Mouse (Mus musculus) cerebellum, adult (tissue): ENCODE results near the gene Bcor.

ENCODE experiments used
- ATAC-seq: cut with Nextera tagmentation; 2 replicates; pipeline ENCODE4 v1.9.2; 2017; ENCODE audit warnings: mild to moderate bottlenecking, moderate library complexity, mixed read lengths; ENCODE audit not compliant: insufficient number of reproducible peaks, low FRiP score, low TSS enrichment

The Bcor gene

DNA sequence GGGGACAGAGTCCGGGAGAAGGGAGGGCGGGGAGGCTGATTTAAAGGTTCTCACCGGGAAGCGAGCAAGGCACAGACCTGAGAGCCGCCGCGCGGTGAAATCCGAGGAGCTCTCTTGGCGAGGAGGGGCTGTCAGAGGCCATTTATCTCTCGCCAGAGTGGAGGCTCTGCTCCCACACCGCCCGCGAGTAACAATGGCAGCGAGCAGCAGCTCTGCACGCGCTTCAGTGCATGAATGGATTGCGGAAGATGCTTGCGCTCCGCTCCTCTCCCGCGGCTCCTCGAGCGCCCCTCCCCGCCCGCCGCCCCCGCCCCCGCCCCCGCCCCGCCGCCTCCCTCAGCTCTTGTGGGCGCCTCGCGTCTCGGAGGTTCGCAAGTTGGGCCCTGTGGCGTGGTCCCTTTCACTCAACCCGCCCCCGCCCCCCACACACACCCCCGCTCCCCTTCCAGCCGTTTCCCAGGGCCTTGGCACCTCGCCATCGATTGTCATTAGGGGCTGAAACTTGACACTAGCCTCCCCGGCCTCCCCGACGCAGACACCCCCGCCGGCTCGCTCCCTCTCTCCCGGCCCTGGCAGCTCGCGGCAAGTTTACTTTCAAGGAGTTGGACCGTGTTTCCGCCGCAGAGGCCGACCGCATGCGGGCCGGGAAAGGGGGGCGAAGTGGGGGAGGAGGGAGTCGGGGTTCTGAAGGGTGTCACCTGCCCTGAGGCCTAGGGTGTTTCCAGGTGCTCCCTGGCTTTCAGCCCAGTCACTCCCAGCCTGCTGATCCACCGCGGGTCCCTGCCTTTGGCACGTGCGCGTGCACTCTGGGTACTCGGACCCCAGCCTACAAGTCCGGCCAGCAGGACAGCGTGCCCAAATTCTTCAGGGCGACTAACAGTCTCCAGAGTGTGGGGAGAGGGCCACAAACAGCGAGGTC is 31.7 kb downstream of the Bcor start:
- no peak for ATAC-seq

DNA sequence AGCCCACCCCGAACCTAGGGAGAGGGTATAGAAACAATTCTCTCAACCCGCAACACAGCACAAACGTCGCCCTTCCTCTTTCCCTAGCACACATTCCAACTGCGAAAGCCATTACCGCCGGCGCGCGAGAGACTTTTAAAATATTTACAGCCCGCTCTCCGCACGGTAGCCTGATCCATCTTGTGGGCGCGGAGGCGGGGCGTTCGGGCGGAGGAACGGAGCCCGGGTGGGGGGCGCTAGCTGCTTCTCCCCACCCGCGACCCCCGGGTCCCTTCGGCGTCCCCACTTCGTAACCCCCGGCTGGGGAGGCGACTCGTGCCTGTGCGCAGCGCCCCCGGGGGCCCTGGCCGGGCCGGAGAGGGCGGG is 32.4 kb downstream of the Bcor start:
- no peak for ATAC-seq

- ATAC-seq, result no peak
These were observed 33.0 kb downstream of the Bcor start for GRCm38 (mm10) chrX:12127106-12127670.

- no peak for ATAC-seq
These were observed 33.6 kb downstream of the Bcor start for GRCm38 (mm10) chrX:12126408-12127105.

DNA sequence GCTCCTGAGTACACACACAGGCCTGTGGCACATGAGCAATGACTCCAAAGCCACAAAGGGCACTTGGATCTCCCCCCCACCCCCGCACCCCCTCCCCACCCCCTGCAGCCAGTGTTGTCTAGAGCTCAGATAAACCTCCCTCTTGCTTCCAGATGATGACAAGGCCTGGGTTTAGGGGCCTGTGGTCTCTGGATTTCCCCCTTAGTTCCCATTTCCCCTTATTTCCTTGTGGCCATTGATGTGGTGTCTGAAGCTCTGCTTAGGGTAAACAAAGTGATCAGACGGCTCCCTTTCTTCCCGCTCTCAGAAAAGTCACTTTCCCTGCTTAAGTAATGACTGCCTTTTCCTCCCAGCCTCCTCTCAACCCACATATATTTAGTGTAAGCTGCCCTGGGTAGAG is 35.6 kb downstream of the Bcor start:
- no peak for ATAC-seq

DNA sequence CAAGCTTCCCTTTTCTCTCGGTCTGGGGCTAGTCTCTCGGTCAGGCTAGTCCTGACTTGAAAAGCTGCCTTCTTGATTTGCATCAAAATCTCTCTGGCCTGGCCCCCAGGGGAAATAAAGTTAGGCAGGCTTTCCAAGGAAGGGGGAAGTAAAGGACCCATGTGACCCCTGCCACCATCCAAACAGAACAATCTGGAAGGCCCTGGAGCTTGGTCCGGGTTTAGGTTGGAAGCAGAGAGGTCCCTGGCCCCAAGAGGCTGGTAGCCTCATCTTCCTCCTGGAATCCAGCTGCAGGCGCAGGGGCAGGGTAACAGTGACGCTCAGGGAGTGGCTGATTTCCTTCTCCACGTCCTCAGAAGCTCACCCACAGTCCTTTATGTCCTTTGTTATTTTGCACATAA is 36.5 kb downstream of the Bcor start:
- ATAC-seq, result no peak

- no peak for ATAC-seq
These were observed 37.4 kb downstream of the Bcor start for GRCm38 (mm10) chrX:12122594-12123331.

GRCm38 (mm10) chrX:12119476-12119875 is 40.7 kb downstream of the Bcor start:
- ATAC-seq, result no peak

DNA sequence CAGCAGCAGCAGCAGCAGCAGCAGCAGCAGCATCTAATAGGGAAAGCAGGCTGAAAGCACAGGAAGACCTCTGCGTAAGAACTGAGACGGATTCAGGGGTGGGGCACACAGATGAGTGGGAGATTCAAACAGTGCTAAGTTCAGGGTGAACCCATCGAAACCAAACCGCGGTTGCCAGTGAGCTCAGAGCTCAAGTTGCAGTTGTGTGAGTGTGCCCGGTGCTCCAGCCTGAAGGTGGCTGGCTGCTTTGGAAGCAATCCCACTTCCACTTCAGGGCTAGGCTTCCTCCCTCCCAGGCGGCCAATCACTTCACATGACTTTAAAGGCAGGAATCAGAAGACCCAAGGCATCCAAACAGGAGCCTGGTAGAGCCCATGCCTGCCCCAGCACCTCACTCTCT is 44.0 kb downstream of the Bcor start:
- no peak for ATAC-seq

DNA sequence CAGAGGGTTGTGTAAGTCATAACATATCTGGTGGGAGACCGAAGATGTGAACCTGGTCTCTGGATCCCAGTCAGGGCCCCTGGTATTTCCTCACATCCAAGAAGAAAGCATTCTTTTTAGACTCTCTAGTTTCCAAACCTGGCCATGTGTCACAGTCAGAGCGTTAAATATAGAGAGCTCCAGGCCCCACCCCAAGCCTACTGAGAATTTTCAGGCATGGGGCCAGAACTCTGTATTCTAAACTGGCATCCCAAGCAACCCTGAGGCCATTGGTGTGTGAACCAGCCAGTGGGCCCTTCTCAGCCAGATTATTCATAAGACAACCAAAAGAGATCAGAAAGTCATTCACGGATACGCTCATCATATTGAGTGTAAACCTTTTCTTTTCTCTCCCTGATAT is 48.0 kb downstream of the Bcor start:
- no peak for ATAC-seq

- ATAC-seq, result no peak
These were observed 49.6 kb downstream of the Bcor start for GRCm38 (mm10) chrX:12110518-12110917.

DNA sequence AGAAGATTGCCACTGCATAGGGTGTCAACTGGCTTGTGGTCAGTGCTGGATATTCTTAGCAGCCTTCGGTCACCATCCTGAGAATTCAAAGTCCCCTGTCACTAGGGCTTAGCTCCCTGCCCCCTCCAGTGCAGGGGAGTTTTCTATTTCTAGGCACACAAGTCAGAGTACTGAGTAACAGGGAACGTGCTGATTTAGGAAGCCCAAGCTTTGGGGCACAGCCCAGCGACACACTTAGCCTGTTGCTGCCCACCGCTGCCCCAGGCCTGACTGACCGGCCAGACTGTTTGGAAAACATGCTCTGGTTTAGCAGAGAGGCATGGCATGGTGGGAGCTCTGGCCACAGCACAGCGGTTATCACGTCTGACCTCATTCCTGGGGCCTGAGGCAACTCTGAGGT is 54.8 kb downstream of the Bcor start:
- no peak for ATAC-seq

GRCm38 (mm10) chrX:12096783-12097526 is 63.2 kb downstream of the Bcor start:
- no peak for ATAC-seq

DNA sequence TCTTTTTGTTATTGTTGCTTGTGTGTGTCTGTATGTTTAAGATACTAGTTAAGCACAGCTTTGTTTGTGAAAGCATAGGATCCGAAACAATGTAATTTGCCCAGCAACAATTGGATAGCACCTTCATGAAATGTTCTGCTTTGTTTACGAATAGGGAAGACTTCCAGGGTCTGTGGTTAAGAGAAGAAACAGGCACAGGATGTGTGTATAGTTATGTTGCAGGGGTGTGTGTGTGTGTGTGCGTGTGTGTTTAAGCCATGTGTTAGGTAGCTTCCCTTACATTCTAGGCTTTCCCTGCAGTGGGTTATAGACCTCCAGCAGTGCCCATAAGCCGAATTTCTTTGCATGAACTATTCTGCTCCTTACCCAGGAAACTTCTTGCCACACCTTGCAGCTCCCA is 66.8 kb downstream of the Bcor start:
- no peak for ATAC-seq

GRCm38 (mm10) chrX:12091431-12092061 is 68.6 kb downstream of the Bcor start:
- ATAC-seq, result no peak

DNA sequence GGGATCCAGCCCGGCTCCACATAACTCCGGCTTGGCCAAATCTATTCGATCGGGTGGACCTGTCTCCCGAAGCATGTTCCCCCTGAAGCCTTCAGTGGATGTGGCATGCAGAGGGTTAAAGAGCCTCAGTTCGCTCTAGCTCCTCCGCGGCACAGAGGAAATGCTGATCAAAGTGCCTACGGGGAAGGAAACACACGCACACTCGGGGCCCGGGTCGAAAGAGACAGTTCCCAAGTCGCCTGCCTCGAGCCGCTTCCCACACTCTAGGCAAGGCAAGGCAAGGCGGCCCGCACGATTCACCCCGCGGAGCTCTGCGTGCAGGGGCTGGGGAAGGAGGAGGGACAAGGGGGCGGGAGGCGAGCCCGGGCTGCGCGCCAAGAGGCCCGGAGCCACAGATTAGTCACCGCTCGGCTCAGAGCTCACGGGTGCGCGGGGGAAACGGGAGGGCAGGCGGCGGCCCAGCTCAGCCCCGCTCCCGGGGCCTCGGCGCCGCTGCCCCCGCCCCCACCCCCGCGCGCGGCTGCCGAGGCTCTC is 69.2 kb downstream of the Bcor start:
- peak; percentile 37; the same call in 1 of the 2 replicates for ATAC-seq

- ATAC-seq, result no peak
These were observed 69.8 kb downstream of the Bcor start for GRCm38 (mm10) chrX:12090151-12090870.

DNA sequence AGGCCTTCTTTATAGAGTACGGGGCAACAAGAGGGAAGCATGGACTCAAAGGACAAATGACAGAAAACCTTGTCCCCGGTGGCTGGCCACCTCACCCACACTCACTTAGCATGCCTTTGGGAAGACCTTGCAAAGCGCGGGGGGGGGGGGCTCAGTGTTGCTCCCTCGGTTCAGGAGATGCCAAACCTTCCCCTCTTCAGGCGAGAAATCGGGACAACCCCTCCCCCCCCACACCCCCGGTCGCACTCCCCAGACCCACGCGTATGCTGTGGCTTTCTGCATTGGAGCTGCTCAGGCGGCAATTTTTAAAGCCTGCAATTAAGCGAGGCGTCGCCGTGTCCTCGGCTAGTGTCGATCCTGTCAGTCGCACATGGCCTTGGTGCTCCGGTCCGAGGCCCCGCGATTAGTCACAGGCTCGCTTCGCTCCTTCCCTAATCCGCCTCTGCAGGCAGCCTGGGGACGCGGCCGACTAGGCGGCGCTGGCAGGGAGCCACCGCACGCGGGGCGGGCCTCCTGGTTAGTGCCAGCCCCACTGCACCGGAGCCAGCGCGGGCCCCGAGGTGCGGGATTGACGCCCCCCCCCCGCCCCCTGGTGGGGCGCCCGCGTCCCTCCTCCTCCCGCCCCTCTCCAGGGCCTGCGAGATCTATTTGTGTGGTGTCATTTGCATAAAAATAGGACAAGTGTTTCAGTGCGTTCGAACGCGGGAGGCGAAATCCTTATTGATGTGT is 70.6 kb downstream of the Bcor start:
- no peak for ATAC-seq
